Mouse (Mus musculus): ENCODE results near the gene Hsd17b13.

Gene Hsd17b13

DNA sequence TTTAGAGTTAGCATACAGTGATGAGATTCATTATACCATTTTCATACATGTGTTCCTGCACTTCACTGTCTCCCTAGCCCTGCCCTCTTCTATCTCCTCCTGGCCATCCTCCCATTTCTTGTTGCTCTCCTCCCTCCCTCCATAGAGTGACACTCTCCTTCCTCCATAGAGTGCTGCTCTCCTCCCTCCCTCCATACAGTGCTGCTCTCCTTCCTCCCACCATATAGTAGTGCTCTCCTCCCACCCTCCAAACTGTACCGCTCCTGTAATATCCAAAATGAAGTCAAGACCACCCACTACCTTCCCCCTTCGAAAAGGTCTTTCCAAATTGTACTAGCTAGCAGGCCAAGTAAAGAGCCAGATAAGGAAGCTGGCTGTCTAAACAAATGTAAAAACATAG lies 53.5 kb downstream of the Hsd17b13 start:
- no peak for DNase-seq (ENCODE audit: low read depth, low spot score)

DNA sequence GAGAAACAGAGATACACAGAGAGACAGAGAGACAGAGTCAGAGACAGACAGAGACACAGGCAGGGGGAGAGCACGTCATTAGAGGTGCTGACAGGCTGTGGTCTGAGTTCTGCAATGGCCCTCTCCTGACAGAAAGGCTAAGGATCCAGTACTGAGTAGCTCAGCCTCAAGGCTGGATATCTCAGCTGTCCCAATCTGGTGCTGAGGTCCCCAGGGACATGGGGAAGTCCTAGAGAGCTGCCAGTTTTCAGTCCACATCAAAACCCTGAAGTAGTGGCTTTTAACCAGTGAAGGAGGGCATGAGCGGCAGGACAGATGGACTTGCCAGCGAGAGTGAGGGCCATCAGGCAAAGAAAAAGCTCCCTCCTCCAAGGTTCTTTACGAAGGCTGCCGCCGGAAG lies 54.1 kb downstream of the Hsd17b13 start:
- DNase-seq (ENCODE audit: low read depth, low spot score) = no peak

DNA sequence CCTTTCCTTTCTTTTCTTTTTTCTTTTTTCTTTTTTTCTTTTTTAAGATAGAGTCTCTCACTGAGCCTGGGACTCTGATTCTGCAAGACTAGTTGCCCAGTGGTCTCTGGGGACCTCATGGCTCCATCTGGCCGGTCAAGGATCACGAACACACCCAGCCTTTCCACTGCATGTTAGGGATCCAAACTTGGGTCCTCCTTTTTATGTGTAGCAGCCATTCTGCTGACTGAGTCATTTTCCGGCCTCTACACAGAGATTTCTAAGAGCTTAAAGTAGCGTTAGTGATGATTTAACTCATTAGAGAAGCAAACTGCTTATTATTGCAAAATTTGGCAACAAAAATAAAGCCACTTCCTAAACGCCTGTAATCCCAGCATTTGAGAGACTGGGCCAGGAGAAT lies 54.8 kb downstream of the Hsd17b13 start:
- DNase-seq (ENCODE audit: low read depth, low spot score) = no peak

DNA sequence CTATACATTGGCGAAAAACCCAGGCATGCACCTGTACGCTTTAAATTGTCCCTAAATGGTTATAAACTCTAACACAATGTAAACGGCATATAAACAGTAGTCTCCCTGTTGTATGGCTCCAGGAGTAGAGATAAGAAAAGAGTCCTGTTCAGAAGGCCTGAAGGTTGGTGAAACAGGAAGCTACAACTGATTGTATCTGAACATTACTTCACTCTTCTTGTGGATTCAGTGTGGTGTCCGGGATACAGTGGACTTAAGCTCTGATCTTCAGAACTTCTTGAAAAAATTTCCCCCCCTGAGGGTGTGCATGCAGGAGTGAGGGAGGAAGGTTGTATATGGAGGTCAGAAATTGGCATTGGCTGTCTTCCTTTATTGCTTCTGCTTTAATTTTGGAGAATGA lies 57.7 kb downstream of the Hsd17b13 start:
- DNase-seq (ENCODE audit: low read depth, low spot score) = no peak

DNA sequence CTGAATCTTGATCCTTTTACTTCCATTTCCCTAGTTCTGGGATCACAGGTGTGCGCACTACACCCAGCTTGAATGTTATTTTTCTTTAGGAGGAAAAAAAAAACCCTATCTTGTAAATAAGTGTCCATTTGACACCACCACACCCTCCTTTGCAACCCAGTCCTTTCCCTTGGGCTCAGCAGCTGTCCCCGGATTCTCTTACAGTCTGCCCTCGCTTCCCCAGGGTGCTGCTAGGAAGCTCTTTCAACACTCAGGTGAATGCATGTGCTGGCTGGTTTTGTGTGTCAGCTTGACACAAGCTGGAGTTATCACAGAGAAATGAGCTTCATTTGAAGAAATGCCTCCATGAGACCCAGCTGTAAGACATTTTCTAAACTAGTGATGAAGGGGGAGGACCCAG lies 59.0 kb downstream of the Hsd17b13 start:
- DNase-seq (ENCODE audit: low read depth, low spot score) = no peak

DNA sequence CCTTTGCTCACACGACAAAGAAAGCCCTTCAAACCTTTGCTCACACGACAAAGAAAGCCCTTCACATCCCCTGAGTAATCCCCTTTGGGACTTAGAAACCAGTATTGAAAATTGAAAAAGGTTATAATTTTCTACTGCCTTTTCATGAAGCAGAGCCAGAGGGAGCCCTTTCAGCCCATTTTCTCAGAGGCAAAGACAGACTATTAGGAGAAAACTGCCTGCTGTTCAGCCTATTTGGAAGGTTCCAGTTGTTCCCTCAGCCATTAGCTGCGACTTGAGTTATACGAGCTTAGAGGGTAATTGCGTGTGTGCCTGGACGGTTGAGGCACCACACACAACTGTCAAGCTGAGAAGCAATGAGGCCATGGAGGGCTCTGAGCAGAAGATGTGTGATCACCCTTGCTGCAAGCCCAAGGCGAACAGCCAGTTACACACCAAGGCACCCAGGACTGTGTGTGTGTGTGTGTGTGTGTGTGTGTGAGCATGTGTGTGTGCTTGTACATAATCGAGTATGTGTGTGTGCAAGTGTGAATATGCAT lies 59.8 kb downstream of the Hsd17b13 start:
- DNase-seq (ENCODE audit: low read depth, low spot score) = no peak

DNA sequence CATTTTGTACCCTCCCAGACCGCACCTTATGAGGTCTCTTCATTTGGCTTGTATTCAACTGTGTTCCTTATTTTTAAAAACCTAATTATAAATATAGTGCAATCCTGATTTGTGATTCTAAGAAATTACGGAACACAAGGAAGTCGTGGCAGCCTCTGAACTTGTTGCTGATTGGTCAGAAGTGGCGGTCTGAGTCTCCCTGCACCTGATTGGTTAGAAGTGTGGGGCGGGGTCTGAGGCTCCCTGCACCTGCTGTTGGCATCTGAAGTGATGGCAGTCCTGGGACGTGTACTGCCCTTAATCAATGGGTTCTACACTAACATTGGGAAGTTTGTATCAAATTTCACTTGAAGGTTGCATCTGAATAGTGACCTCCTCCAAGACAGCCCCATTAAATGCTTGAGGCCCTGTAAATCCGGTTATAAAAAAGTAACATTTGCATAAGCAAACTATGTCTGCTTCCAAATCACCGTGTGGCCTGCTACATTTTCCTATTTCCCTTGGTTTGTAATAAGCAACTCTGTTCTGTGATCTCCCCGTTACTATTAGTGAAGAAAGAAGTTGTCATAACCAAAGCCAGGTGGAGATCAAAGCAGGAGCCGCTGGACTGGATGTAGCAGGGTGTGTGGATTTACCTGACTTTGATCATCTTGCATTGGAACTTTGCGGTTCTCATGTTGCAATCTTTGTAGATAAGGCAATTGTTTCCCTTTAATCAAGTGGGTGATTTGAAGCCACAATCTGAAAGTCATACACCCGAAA lies 60.4 kb downstream of the Hsd17b13 start:
- DNase-seq (ENCODE audit: low read depth, low spot score) = peak; percentile 5

DNA sequence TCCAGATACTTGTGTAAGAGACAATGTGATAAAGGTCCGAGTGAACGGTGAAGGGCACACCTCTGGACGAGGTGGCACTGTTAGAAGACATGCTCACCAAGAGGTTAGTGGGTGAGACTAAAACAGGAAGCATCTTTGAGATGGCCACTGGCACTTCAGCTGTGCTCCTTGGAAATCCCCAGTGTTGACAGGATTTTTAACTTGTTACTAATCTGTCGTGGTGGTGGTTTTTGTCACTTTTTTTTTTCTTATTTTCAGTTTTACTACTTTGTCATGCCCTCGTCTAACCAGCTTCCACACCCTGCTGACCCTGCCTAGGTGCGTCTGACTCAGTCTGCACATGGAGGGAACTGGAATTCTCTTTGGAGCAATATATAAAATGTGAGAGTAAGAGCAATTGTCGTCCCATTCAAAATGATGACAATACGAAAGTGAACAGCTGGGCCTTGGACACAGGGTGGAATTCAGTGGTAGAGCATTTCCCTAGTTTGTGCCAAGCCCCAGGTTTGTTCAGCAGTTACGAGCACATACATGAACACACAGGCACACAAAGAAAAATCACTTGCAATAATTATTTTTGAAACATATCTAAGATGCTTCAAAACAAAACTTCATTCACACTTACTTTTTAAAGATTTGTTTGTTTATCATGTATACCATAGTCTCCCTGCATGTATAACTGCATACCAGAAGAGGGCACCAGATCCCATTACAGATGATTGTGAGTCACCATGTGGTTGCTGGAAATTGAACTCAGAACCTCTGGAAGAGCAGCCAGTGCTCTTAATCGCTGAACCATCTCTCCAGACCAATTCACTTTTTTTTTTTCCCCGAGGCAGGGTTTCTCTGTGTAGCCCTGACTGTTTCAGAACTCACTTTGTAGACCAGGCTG lies 62.6 kb downstream of the Hsd17b13 start:
- peak; percentile 50 for DNase-seq (ENCODE audit: low read depth, low spot score)

DNA sequence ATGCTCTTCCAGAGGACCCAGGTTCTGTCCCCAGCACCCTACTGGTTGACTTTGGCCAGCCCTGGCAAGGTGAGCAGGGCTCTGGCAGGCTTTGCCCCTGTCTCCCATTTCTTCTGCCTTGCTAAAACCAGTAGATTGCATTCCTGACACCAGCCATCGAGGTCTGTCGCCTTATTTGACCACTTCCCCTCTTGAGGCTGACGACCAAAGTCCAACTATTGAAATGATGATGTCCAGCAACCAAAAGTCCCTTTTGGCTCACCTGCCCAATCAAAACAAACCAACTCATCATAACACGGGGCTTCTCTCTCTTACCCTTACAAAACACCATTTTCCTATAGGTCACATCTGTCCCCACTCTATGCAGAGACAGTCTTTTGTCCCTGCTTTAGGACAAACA lies 64.1 kb downstream of the Hsd17b13 start:
- no peak for DNase-seq (ENCODE audit: low read depth, low spot score)

DNA sequence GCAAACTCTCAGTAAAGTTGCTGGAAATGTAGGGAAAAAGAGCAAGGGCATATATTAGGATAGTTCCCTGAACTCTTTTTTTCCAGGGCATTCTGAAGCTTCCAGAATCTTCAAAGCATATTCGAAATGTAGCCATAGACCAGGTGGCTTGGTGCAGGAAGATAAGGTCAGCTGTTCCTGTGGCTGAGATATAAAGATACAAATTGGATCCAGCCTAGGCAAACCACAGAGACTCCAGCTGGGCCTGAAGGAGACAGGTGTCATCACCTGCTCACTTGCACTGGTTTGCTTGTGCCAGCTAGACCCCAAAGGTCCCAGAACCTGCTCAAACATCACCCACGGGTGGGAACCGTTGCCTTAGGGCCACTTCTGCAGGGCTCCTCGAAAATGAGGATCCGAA lies 65.7 kb downstream of the Hsd17b13 start:
- DNase-seq (ENCODE audit: low read depth, low spot score) = peak; percentile 3

DNA sequence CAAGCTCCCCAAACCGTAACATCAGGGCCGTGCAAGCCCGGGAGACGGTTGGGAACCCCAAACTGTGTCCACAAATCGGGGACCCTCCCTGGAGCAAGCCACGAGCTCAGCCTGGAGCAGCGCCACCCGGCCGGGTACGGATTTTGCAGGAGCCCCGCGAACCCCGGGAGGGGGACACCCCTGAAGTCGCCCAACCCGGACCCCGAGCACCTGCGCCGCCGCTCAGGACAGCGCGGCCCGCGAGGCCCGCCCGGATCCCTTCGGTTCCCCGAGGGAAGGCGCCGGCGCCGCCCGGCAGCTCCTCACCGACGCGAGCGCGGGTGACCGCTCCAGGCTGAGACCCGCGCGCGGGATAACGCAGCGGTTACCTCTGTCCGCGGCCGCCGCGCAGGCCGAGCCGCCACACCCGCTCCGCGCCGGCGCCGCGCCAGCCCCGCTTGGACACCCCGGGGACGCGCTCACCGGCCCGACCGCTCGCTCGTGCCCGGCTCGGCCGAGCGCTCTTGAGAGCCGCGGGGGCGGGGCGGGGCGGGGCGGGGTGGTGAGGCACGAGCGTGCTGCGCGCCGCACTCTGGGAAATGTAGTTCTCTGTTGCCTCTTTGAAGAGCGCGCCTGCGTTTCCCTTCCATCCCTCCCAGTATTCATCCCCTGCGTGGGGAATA lies 66.3 kb downstream of the Hsd17b13 start, which contains the start of gene Klhl8:
Gene Klhl8, minus strand, starts transcription at position 512 of the 662 bp plus-strand sequence.
- peak; percentile 86 for DNase-seq (ENCODE audit: low read depth, low spot score)

DNA sequence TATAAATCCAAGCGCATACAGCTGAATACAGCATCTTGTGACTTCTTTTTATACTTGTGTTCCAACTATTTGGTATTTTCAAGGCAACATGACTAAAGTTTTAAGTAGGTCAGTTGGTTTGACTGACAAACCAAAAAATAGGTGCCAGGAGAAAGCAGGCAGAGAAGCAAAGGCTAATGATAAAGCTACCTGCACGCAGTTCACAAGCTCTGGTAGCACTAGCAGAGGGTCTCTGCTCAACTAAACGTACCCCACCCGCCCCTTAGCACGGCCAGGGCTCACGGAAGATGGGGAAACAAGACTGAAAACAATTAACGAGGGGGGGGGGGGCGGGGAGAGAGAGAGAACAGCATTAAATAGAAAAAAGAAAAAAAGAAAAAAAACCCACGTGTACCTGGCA lies 67.1 kb downstream of the Hsd17b13 start:
- DNase-seq (ENCODE audit: low read depth, low spot score) = no peak

DNA sequence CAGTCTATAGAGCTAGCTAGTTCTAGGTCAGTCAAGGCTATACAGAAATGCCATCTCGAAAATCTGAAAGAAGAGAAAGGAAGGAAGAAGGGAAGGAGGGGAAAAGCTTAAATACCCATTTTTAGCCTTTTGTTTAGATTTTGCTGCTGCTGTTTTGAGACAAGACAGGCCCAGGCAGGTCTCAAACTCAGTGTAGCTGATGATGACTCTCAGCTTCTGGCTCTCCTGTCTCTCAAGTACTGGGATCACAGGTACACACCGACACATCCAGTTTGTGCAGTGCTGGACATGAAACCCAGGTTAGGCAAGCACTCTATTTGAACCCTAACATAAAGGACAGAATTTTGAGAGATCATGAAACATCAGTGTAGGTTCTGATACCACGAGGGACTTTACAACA lies 67.7 kb downstream of the Hsd17b13 start:
- no peak for DNase-seq (ENCODE audit: low read depth, low spot score)

DNA sequence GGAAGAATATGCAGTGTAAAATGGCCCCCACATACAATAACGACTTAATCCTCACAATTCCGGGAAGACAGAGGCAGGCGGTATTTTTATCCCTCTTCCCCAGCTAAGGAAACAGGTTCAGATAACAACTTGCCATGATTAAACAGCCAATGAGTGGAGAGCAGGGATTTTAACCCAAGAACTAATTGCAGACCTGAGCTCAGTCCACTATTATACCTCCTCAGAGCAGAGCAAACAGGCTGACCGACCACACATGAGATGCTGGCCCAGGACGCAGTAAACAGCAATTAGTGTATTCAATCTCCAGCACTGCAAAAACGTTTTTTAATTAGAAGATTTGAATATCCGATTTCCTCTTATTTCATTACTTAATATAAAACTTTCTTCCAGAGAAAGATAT lies 68.4 kb downstream of the Hsd17b13 start:
- DNase-seq (ENCODE audit: low read depth, low spot score) = no peak

DNA sequence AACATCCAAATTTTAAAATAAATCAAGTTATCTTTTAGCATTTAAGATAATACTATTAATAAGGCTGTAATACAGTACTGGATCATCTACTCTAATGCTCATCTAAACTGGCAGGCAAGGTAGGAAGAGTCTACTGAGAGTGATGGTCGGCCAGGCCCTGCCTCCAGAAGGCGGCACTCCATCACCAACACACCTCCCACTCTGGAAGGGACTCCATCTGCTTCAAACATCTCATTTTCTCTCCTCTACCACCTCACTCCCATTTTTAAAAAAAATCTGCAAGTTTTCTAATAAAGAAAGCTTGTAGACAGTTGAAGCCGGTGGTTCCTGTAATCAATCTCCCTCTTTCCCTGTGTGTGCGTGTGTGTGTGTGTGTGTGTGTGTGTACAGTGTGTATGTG lies 69.4 kb downstream of the Hsd17b13 start:
- no peak for DNase-seq (ENCODE audit: low read depth, low spot score)

DNA sequence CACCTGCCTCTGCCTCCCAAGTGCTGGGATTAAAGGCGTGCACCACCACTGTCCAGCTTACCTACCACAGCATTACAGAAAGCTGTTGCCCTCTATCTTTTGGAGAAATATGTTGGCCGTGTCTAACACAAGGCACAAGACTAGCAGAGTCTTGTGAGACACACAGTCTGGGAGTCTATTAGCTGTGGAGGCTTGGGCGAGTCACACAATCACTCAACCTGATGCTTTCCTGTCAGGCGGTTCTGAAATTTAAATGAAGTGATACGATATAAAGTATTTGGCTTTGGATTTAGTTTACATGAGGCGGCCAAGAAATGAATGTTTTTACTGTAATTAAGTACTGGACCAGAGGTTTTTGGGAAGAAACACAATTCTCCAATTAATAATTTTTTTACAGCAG lies 71.0 kb downstream of the Hsd17b13 start:
- DNase-seq (ENCODE audit: low read depth, low spot score) = no peak

Measured in CD4-positive, CD25-positive, alpha-beta regulatory T cell, adult 2 months (primary cell).